Mouse (Mus musculus): ENCODE measurements around the gene Olfr504.
"Not testable (repeated sequence)": the region's sequence is repeated elsewhere in the genome, so short reads cannot be mapped to it uniquely, and the experiment has no call there.

The Olfr504 gene

GRCm38 (mm10) chr7:108565693-108566092 is at the start of gene Olfr504:
TSS of gene Olfr504 (minus strand) at chr7:108565793.
- no peak for DNase-seq

- DNase-seq: no peak
These were observed 48.5 kb upstream of the Olfr504 start for GRCm38 (mm10) chr7:108614110-108614509.

GRCm38 (mm10) chr7:108610487-108610886 is 44.9 kb upstream of the Olfr504 start, which contains the start of gene Olfr506:
TSS of gene Olfr506 (plus strand) at chr7:108610787.
- no peak for DNase-seq

GRCm38 (mm10) chr7:108601916-108602315 is 36.3 kb upstream of the Olfr504 start:
- DNase-seq: not testable (repeated sequence)

GRCm38 (mm10) chr7:108589797-108590196 is 24.2 kb upstream of the Olfr504 start:
- DNase-seq: no peak

GRCm38 (mm10) chr7:108544227-108544626 is 21.4 kb downstream of the Olfr504 start, which contains the start of gene Olfr503:
TSS of gene Olfr503 (plus strand) at chr7:108544527.
- DNase-seq: not testable (repeated sequence)

GRCm38 (mm10) chr7:108542416-108542815 is 23.2 kb downstream of the Olfr504 start:
- DNase-seq: no peak

GRCm38 (mm10) chr7:108524965-108525364 is 40.6 kb downstream of the Olfr504 start, which contains the start of gene Olfr502:
TSS of gene Olfr502 (minus strand) at chr7:108525065.
- DNase-seq: no peak
